Mouse (Mus musculus): Measurements from ENCODE around the gene Mrnip.

Gene Mrnip

GRCm38 (mm10) chr11:50224671-50225530 lies 50.7 kb downstream of the Mrnip start:
- DNase-seq (ENCODE audit: low read depth, low spot score): peak; percentile 65

DNA sequence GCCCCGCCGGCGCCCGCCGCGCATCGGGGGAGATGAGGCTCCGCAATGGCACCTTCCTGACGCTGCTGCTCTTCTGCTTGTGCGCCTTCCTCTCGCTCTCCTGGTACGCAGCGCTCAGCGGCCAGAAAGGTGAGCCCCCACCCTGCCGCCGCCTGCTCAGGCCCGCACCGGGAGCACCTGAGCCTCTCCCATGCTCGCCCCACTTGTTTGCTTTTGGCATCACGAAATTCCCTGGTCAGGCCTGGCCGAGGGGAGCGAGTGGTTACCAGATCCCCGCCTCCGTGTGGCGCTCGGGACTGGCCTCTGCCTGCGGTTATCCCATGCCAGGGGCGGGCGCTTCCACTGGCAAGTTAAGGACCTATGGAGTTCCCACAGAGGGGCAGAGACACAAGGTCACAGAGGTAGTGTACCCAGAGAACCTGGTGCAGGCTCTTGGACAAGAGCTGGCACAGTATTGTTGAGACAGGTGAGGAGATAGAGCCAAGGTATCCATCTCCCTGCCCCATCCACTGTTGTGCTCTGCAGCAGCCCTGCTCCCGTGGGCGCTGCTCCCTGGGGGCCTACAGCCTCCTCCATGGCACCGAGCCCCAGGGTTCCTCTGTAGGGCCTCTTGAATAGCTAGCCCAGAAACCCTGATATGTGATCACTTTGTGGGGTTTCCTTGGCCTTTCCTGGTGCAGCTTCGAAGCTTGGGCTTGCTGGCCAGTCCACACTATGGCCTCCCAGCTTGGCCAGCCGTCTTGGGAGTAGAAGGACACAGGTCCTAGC lies 51.6 kb downstream of the Mrnip start:
- DNase-seq (ENCODE audit: low read depth, low spot score): peak; percentile 44

DNA sequence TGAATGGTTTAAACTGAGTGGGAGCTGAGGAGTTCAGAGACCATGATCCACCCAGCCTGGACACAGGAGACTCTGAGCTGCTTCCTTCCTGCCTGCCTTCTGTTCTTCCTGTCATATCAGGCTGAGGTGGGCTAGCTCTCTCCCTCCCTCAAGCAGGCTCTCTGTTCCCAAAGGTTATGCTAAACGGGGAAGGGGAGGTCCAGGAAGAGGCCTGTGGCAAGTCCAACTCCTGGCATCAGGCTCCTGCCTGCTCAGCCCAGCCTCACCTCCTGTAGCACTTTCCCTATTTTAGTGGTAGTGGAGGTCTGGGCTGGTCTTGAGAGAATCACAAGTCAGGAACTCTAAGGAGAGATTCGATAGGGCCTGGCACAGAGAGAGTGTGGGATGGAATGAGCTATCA lies 52.2 kb downstream of the Mrnip start:
- no peak for DNase-seq (ENCODE audit: low read depth, low spot score)

- DNase-seq (ENCODE audit: low read depth, low spot score): no peak
These were observed 53.0 kb downstream of the Mrnip start for GRCm38 (mm10) chr11:50227226-50227625.

DNA sequence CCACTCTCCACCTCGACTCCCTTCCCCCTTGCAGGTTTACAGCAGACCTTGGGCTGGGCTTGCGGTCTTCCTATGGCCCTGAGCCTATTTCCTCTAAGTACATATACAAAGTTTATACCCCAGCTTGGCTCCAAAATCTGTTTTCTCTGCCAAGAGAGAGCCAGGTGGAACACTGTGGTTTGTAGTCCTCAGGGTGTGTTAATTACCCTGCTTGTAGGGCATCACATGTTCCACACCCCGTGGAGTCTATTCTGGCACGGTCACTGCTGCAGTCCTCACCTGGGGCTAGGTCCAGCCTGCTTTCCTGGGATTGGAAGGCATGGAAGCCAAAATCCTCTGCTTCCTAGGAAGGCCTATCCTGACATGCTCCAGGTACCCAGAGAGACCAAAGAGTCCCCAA lies 53.5 kb downstream of the Mrnip start:
- no peak for DNase-seq (ENCODE audit: low read depth, low spot score)

DNA sequence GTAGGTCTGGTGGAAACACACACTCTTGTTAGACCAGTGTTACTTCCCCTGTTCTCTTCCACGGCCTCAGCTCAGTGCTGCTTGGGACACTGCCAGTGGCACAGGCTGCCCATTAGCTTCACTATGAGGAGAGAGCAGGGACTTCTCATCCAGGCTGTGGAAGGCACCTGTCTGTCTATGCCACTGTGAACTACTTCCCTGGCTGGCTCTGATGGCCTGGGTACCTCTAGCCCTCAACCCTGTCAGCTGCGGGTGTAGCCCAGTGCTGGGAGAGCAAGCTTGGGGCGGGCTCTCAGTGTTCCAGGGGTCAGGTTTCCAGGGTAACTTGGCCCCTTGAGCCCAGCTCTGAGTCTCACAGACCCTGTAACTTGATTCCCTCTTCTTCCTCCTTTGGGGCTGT lies 54.5 kb downstream of the Mrnip start:
- DNase-seq (ENCODE audit: low read depth, low spot score): no peak

DNA sequence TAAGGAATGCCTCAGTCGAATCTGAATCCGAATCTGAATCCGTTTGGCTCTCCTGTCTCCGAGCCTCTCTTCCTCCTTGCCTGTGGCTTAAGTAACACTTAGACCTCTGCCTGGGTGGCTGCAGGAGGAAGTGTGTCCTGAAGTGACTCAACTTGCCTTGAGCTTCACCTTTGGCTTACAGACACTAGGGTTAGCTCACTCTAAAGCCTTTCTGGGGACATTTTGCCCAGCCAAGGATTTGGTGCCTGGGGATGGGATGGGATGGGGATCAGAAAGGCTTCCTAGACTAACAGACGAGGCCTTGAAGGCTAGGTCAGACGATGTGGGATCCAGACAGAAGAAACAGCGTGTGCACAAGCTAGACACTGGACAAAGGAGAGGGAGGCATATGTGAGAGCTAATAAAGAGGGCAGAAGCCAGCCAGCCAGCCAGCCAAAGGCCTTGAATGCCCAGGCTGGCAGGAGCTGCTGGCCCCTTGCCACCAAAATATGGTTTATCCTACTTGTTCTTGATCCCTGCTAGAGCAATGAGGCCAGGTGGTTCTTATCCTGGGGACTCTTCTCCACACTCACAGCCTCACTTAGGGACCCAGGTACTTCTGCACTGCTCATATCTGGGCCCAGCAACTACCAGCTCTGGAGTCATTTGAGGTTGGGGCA lies 55.1 kb downstream of the Mrnip start:
- no peak for DNase-seq (ENCODE audit: low read depth, low spot score)

GRCm38 (mm10) chr11:50230481-50231304 lies 56.4 kb downstream of the Mrnip start:
- DNase-seq (ENCODE audit: low read depth, low spot score): no peak

DNA sequence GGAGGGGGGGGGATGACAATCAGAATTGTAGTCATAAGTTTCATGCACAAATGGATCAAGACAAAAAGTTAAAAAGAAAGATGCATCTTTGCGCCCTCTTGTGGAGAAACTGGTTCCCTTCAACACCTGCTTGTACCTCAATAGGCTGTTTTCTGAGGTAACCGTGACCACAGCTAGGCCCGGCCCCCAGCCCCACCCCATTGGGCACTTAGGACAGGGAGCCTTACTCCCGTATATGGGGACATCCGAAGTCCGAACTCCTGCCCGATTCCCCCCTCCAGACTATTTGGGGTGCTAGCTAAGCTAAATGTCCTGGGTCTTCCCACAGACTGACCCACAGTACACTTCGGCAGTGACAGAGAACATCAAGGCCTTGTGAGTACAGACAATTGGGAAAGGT lies 57.2 kb downstream of the Mrnip start:
- peak; percentile 83 for DNase-seq (ENCODE audit: low read depth, low spot score)

GRCm38 (mm10) chr11:50233022-50233421 lies 58.8 kb downstream of the Mrnip start:
- DNase-seq (ENCODE audit: low read depth, low spot score): peak; percentile 31

DNA sequence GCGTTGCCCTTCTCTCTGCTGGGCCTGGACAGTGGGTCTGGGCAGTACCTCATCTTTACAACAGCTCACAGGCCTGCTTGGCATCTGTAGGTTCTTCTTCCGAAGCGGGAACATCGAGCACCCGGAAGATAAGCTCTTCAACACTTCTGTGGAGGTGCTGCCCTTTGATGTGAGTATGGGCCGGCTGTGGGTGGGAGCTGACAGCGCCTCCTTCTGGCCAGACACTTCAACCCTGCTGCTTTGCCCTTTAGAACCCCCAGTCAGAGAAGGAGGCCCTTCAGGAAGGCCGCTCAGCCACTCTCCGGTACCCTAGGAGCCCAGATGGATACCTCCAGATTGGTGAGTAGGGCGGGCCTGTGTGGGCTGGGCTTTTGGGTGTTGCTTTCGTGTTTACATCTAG lies 59.7 kb downstream of the Mrnip start:
- DNase-seq (ENCODE audit: low read depth, low spot score): peak; percentile 40

DNA sequence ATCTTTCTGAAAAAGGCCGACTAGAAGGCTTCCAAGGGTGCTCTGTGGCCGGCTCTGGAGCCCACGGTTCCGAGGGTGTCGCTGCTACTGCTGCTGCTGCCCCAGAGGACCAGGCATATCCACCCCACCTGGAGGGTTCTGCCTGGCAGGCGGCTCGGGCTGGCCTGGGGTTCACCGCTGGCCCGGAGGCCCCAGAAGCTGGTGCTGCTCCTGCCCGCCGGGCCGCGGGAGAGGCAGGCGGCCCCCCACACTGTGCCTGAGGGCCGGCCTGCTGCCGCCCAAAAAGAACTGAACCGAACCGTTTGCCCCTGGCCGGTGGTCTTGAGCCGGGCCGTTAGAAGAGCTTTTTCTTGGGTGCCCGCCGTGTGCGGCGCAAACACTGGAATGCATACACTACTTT lies 60.4 kb downstream of the Mrnip start:
- DNase-seq (ENCODE audit: low read depth, low spot score): no peak

DNA sequence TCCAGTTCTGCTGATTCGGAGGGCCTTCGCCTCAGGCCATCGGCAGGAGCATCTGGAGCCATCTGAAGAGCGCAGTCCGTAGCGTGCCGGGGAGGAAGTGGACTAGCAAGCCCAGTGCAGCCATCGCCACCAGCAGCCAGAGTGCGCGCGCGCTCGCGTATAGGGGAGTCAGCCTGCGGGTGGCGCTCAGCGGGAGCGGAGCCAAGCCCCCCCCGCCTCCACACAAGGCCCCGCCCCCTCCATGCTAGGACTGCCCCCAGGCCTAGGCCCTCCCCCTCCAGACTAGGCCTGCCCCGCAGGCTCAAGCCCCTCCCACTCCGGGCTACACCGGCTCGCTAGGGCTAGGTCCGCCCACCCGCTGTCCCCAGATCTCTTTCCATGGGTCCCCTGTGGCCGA lies 62.3 kb downstream of the Mrnip start:
- peak; percentile 94 for DNase-seq (ENCODE audit: low read depth, low spot score)

- no peak for DNase-seq (ENCODE audit: low read depth, low spot score)
These were observed 62.9 kb downstream of the Mrnip start for GRCm38 (mm10) chr11:50236937-50237835.

- no peak for DNase-seq (ENCODE audit: low read depth, low spot score)
These were observed 64.1 kb downstream of the Mrnip start, which contains the start of gene Ltc4s for GRCm38 (mm10) chr11:50238324-50238723. Gene Ltc4s, minus strand, starts transcription at chr11:50238616.

DNA sequence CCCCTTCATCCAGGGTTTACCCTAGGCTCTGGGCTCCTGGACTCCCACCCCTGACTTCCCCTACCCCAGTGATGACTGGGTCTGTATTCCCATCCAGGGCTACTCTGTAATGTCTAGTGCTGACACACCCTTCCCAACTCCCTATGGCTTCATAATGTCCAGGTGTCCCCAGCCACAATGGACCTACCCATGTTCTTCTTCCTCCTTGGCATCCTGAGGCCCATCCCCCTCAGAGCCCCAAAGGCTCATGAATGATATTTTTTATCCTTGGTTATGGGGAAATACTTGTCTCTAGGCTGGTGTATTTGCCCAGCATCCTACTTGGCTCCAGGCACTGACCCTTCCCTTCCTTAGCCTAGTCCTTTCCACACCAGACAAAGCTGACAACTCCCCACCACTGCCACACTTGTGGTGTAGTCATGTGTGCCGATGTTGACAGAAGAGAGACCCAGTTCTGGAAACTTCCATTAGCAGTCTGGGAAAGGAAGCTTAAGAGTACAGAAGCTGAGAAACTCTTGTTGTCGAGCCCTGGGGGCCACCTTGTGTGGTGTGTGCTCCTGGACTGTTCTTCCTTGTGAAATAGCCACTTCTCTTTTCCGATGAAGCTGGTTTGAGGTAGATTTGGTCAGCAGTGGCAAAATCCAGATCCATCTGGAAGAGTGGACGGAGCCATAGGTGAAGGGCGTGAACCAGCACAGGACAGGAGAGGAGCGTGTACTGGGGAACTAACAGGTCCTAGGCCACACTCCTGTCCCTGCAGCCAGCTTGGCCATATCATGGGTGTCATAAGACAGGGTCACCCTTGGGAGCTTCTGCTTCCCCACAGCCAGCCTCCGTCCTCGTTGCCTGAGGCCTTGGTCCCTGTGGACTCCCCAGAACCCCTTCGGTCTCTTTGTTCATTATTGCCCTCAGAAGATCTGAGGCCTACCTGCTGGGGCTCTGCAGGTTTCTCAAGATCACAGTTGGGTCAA lies 64.9 kb downstream of the Mrnip start:
- no peak for DNase-seq (ENCODE audit: low read depth, low spot score)

DNA sequence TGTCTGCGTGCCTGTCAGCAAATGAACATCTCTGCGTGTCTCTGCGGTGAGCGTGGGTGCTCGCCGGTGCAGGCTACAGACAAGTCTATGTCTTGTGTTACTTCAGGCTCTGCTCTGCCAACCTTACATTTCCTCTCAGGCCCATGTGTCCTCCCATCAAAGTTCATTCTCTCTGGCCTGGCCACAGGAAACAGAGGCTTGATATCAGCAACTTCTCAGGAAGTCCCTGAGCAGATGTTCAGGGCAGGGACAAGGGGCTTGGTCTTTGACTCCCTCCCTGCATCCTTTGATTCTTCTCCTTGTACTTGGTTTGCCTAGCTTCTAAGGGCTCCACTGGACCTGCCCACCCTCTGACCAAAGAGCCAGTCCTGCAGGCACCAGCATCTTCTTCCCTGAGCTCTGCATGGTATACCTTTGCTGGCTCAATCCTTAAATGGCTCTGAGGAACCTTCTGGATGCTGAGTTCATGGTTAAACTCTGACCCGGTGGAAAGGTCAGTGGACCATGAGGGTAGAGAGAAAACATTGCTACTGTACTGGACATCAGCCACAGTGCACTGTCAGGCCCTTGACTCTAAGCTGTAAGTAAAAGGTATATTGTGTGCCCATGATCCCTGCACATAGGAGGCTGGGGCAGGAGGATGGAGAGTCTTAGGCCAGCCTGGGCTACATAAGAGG lies 66.1 kb downstream of the Mrnip start:
- DNase-seq (ENCODE audit: low read depth, low spot score): no peak

DNA sequence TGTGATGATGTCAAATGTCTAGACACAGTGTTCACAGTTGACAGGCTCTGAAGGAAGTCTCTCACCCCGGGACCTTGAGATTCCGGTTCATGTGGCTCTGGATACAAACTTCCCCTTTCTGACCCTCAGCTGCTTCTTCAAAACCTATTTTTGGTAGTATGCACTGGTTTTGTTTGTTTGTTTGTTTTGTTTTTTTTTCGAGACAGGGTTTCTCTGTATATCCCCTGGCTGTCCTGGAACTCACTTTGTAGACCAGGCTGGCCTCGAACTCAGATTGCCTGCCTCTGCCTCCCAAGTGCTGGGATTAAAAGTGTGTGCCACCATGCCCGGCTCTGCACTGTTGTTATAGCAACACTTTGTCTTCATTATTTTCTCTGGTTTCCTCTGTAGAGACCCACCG lies 69.7 kb downstream of the Mrnip start:
- DNase-seq (ENCODE audit: low read depth, low spot score): no peak

DNA sequence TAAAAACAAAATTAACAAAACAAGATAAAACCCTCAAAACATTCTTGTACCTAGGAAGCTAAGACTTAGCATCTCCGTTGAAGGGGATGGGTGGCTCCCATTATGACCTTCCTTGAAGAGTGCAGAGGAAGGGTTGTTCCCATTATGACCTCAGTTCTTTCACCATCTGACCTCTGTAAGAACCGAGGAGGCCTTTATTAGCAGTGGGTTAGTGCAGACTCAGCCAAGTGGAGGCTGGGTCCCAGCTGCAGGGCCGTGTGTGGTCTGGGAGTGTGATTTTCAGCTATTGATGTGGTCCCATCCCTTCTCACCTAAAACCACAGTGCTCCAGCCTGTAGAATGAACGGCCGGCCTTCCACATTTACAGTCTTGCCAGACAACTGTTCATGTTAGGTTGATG lies 71.0 kb downstream of the Mrnip start:
- no peak for DNase-seq (ENCODE audit: low read depth, low spot score)

Data from CD4-positive helper T cell, adult 2 months (primary cell).